Mouse (Mus musculus) thymus, adult 2 months (tissue): Measurements from ENCODE around the gene Adgb.

Source experiments
- CTCF ChIP-seq: fragments of 200-500 bp; IDR thresholded peaks from 2 replicates; pipeline ENCODE4 v1.5.1; 2012; ENCODE audit warnings: mild to moderate bottlenecking, control low read depth, low read length, moderate library complexity, borderline replicate concordance; ENCODE audit not compliant: control insufficient read depth, poor library complexity, insufficient read depth; ENCODE audit errors: extremely low read depth
- POLR2A ChIP-seq: fragments of 200-500 bp; IDR thresholded peaks from 2 replicates; pipeline ENCODE4 v1.6.1; 2012; ENCODE audit warnings: mild to moderate bottlenecking, low read length, control low read depth, moderate library complexity; ENCODE audit not compliant: control insufficient read depth, poor library complexity, insufficient read depth; ENCODE audit errors: extremely low read depth

GRCm38 (mm10) chr10:10395784-10396481 is 76.2 kb downstream of the Adgb start:
- no peak for TF ChIP-seq CTCF
- no peak for TF ChIP-seq POLR2A
